Mouse (Mus musculus) retina, embryonic 14.5 days (tissue): Measurements from ENCODE around the gene Arl6ip6.
A peak's percentile ranks its signal among the peaks of the same experiment; 100 is the strongest.

Experiments used
- DNase-seq: peaks from one replicate; pipeline ENCODE4 v3.0.0-alpha.2; 2015; ENCODE audit warnings: low spot score

The Arl6ip6 gene

GRCm38 (mm10) chr2:53191523-53192220 is at the start of gene Arl6ip6:
Arl6ip6 (plus strand) TSS chr2:53191726.
- DNase-seq = peak; percentile 96

- no peak for DNase-seq
Observed at GRCm38 (mm10) chr2:53146852-53147251, 44.7 kb upstream of the Arl6ip6 start.

- no peak for DNase-seq
Observed at GRCm38 (mm10) chr2:53173966-53174365, 17.6 kb upstream of the Arl6ip6 start.

- no peak for DNase-seq
Observed at GRCm38 (mm10) chr2:53178966-53179365, 12.6 kb upstream of the Arl6ip6 start.

- DNase-seq = no peak
Observed at GRCm38 (mm10) chr2:53179876-53180275, 11.7 kb upstream of the Arl6ip6 start.

- peak; percentile 28 for DNase-seq
Observed at GRCm38 (mm10) chr2:53189811-53190210, 1.7 kb upstream of the Arl6ip6 start.

- DNase-seq = peak; percentile 99
Observed at GRCm38 (mm10) chr2:53190684-53191511, 628 bp upstream of the Arl6ip6 start, which contains the start of gene Prpf40a. Prpf40a (minus strand) TSS chr2:53191284.

GRCm38 (mm10) chr2:53192386-53192785 is 860 bp downstream of the Arl6ip6 start:
- peak; percentile 51 for DNase-seq

- no peak for DNase-seq
Observed at GRCm38 (mm10) chr2:53196431-53196830, 4.9 kb downstream of the Arl6ip6 start.

- DNase-seq = no peak
Observed at GRCm38 (mm10) chr2:53199203-53199602, 7.7 kb downstream of the Arl6ip6 start.

- DNase-seq = no peak
Observed at GRCm38 (mm10) chr2:53200164-53200885, 8.8 kb downstream of the Arl6ip6 start.

- peak; percentile 79 for DNase-seq
Observed at GRCm38 (mm10) chr2:53204373-53205274, 13.1 kb downstream of the Arl6ip6 start.

- no peak for DNase-seq
Observed at GRCm38 (mm10) chr2:53206749-53207148, 15.2 kb downstream of the Arl6ip6 start.

- DNase-seq = no peak
Observed at GRCm38 (mm10) chr2:53213493-53213892, 22.0 kb downstream of the Arl6ip6 start.

- no peak for DNase-seq
Observed at GRCm38 (mm10) chr2:53222242-53222641, 30.7 kb downstream of the Arl6ip6 start.

- DNase-seq = no peak
Observed at GRCm38 (mm10) chr2:53256982-53257381, 65.5 kb downstream of the Arl6ip6 start.
